Mouse (Mus musculus) lung, embryonic 16.5 days (tissue): Measurements from ENCODE around the gene Atp9a. TPM values are rescaled to one million over a fixed set of nuclear protein-coding genes. Genes with fewer than 3 reads are reported as not detected.

Experiments used
- ATAC-seq: fragments of 200-750 bp; cut with Nextera tagmentation; 2 replicates; pipeline ENCODE4 v1.8.0; 2017; ENCODE audit warnings: low read depth, mild to moderate bottlenecking, moderate library complexity
- H3K27ac ChIP-seq: fragments of 300-500 bp; sonication (generic); 2 replicates; pipeline ENCODE4 v1.5.1; 2014; ENCODE audit warnings: mild to moderate bottlenecking, control low read depth, low read length
- H3K27me3 ChIP-seq: fragments of 300-500 bp; sonication (generic); 2 replicates; pipeline ENCODE4 v1.6.1; 2014; ENCODE audit warnings: low read depth, low read length, mixed read lengths; ENCODE audit not compliant: control insufficient read depth, insufficient read depth
- H3K36me3 ChIP-seq: fragments of 300-500 bp; sonication (generic); 2 replicates; pipeline ENCODE4 v1.6.1; 2014; ENCODE audit warnings: low read length; ENCODE audit not compliant: control insufficient read depth, insufficient read depth
- H3K4me1 ChIP-seq: fragments of 300-500 bp; sonication (generic); replicated peaks from 2 replicates; pipeline ENCODE4 v1.6.1; 2014; ENCODE audit warnings: low read length, mixed read lengths; ENCODE audit not compliant: control insufficient read depth, insufficient read depth
- H3K4me2 ChIP-seq: fragments of 300-500 bp; sonication (generic); 2 replicates; pipeline ENCODE4 v1.6.1; 2014; ENCODE audit warnings: low read depth, low read length, control low read depth
- H3K4me3 ChIP-seq: fragments of 300-500 bp; sonication (generic); 2 replicates; pipeline ENCODE4 v1.5.1; 2014; ENCODE audit warnings: mild to moderate bottlenecking, low read length, control low read depth
- H3K9ac ChIP-seq: fragments of 300-500 bp; sonication (generic); 2 replicates; pipeline ENCODE4 v1.6.1; 2014; ENCODE audit warnings: low read length, control low read depth
- H3K9me3 ChIP-seq: fragments of 300-500 bp; sonication (generic); 2 replicates; pipeline ENCODE4 v1.6.1; 2016; ENCODE audit warnings: low read length; ENCODE audit not compliant: control insufficient read depth
- WGBS: fragments of 180-500 bp; shearing (Covaris S2); extraction: QIAGEN DNeasy Blood & Tissue Kit; methylation state at CpG from one replicate; pipeline ENCODE4 v1.1.7; 2014; 5-methylcytosine and 5-hydroxymethylcytosine counted together
- polyA plus RNA-seq: library from polyadenylated mRNA; unstranded; fragments of >200 nt; fragmentation: Nextera tagmentation; extraction: Ambion mirVana; gene quantifications from 2 replicates; pipeline ENCODE4 v1.2.1, GENCODE M21; 2015

Atp9a gene
- polyA plus RNA-seq, 1 experiment from 2014 or later: 12.2 TPM

DNA sequence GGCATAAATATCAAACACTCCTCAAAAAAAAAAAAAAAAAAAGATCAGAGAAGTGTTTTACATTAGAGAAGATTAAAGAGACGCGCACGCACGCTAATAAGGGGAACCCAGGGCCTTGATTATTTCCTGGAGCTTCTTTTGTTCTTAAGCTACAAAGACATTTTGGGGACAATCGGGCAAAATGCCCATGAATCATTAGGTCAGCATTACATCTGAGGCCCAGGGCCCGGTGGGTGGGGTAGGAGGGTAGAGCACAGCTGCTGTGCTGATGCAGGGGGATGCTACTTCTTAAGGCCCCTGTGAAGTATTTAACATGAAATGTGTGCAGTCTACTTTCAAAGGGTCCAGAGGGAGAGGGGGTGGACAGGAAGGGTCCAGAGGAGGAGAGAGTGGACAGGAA lies 97.4 kb downstream of the Atp9a start:
- ATAC-seq: no peak
- WGBS: 71% methylated on average over 6 of the region's 6 CpGs
- H3K36me3 ChIP-seq: no peaks in the 10 kb centered on the region

GRCm38 (mm10) chr2:168643524-168644177 lies 98.6 kb downstream of the Atp9a start:
- no peaks in the 10 kb centered on the region for H3K4me1 ChIP-seq
- no peaks in the 10 kb centered on the region for H3K27me3 ChIP-seq
- ATAC-seq: no peak
- no peak overlapping the region for H3K4me2 ChIP-seq
- no peaks in the 10 kb centered on the region for H3K9me3 ChIP-seq
- no peak overlapping the region for H3K4me3 ChIP-seq
- WGBS: 84% methylated on average over 20 of the region's 20 CpGs
- no peak overlapping the region for H3K27ac ChIP-seq
- no peaks in the 10 kb centered on the region for H3K36me3 ChIP-seq
- no peak overlapping the region for H3K9ac ChIP-seq

More for the DNA sequence above, 97.4 kb downstream of the Atp9a start:
- Histone ChIP-seq H3K4me3 (no peak overlapping the region), H3K9me3 (no peaks in the 10 kb centered on the region), H3K4me2 (no peak overlapping the region), H3K4me1 (no peaks in the 10 kb centered on the region), H3K27ac (no peak overlapping the region), H3K9ac (no peak overlapping the region), H3K27me3 (no peaks in the 10 kb centered on the region)

DNA sequence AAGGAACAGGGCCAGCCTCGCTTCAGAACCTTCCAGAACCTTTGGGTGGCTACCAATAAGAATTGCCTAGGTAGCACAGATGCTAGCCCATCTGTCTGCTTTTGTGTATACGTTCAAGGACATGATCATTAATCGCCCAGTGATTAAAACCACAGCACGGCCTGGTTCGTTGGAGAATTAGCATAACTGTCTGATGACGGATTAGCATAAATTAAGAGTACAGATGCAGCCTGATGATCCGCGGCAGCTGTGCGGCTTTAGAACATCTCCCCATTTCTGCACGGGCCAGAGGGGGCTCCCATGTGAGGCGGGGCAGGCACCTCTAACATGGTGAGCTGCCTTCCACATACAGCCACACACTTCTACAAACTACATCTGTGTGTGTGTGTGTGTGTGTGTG lies 100.0 kb downstream of the Atp9a start:
- H3K4me3 ChIP-seq: no peak overlapping the region
- H3K27ac ChIP-seq: no peak overlapping the region
- no peak overlapping the region for H3K9ac ChIP-seq
- H3K9me3 ChIP-seq: no peaks in the 10 kb centered on the region
- no peak for ATAC-seq
- H3K36me3 ChIP-seq: no peaks in the 10 kb centered on the region
- H3K4me1 ChIP-seq: no peaks in the 10 kb centered on the region
- no peak overlapping the region for H3K4me2 ChIP-seq
- WGBS: 67% methylated on average over 11 of the region's 11 CpGs
- no peaks in the 10 kb centered on the region for H3K27me3 ChIP-seq

- no peak for ATAC-seq
- Histone ChIP-seq H3K4me2 (no peak overlapping the region), H3K27me3 (no peaks in the 10 kb centered on the region), H3K27ac (no peak overlapping the region), H3K4me3 (no peak overlapping the region), H3K9me3 (no peaks in the 10 kb centered on the region), H3K4me1 (no peaks in the 10 kb centered on the region), H3K36me3 (no peaks in the 10 kb centered on the region), H3K9ac (no peak overlapping the region)
- 92% methylated on average over 9 of the region's 9 CpGs for WGBS
Measured at GRCm38 (mm10) chr2:168640460-168640859, 101.7 kb downstream of the Atp9a start.

GRCm38 (mm10) chr2:168634881-168635280 lies 107.3 kb downstream of the Atp9a start:
- Histone ChIP-seq H3K4me2 (no peak overlapping the region), H3K9ac (no peak overlapping the region), H3K4me3 (no peak overlapping the region), H3K4me1 (no peaks in the 10 kb centered on the region; the same call in 1 of the 2 replicates), H3K27ac (no peak overlapping the region), H3K36me3 (no peaks in the 10 kb centered on the region), H3K9me3 (no peaks in the 10 kb centered on the region), H3K27me3 (no peaks in the 10 kb centered on the region)
- 70% methylated on average over 7 of the region's 7 CpGs for WGBS
- no peak for ATAC-seq

DNA sequence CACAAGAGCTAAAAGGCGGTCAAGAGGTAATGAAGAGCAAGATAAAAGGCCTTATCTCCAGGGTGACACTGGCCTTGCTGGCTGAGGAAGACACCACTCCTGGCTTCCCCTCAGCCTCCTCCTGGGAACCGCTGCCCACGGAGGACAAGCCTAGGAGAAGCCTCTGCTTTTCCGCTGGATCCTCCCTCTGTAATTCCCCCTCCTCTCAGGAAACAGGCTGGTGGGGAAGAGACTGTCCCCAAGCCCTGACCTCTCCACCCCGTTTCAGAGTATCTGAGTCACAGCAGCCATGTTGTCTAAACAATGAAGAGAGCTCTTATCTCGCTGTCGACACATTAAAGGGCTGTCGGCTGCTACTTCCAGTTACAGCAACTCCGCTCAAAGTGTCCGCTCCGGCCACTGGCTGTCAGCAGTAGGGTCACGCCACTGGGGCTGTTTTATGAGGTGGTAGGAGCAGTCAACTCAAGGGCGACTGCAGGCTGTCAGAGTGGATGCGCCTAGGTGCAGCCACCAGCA lies 108.8 kb downstream of the Atp9a start:
- no peak overlapping the region for H3K9ac ChIP-seq
- H3K9me3 ChIP-seq: no peaks in the 10 kb centered on the region
- no peaks in the 10 kb centered on the region for H3K27me3 ChIP-seq
- H3K4me1 ChIP-seq: no peaks in the 10 kb centered on the region; the same call in 1 of the 2 replicates
- 17% methylated on average over 14 of the region's 14 CpGs for WGBS
- no peak overlapping the region for H3K4me3 ChIP-seq
- no peak overlapping the region for H3K4me2 ChIP-seq
- ATAC-seq: peak; percentile 32; the same call in 1 of the 2 replicates
- H3K36me3 ChIP-seq: no peaks in the 10 kb centered on the region
- H3K27ac ChIP-seq: no peak overlapping the region

- Histone ChIP-seq H3K4me2 (no peak overlapping the region), H3K36me3 (no peaks in the 10 kb centered on the region), H3K27ac (no peak overlapping the region), H3K9me3 (no peaks in the 10 kb centered on the region), H3K9ac (no peak overlapping the region), H3K4me3 (no peak overlapping the region), H3K4me1 (no peaks in the 10 kb centered on the region; the same call in 1 of the 2 replicates), H3K27me3 (peaks cover 2% of the 10 kb centered on the region; the same call in 1 of the 2 replicates)
- ATAC-seq: no peak
- 59% methylated on average over 6 of the region's 6 CpGs for WGBS
Measured at GRCm38 (mm10) chr2:168632543-168632942, 109.7 kb downstream of the Atp9a start.

DNA sequence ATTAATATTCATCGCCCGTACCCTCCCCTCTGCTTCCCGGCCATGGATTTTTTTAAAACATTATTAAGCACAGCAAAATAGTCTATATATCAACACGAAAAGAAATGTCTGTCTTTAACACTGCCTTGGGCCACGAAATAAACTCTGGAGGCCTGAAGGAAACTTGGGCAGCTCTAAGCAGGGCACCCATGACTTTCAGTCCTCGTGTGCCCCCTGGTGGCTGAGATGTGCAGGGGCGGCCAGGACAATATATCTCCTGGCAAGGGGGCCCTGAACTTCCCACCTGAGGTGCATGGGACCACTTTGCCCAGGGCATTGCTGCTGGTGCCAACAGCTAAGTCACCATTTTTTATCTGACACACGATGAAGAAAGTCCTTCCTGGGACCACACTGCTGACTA lies 113.4 kb downstream of the Atp9a start:
- Histone ChIP-seq H3K4me1 (no peaks in the 10 kb centered on the region; the same call in 1 of the 2 replicates), H3K4me2 (no peak overlapping the region), H3K9ac (no peak overlapping the region), H3K9me3 (peaks cover 4% of the 10 kb centered on the region; the same call in 1 of the 2 replicates), H3K27ac (no peak overlapping the region), H3K27me3 (peaks cover 2% of the 10 kb centered on the region; the same call in 1 of the 2 replicates), H3K36me3 (0 out of 2 replicates have a peak, but pooled peaks cover 2% of the 10 kb centered on the region), H3K4me3 (no peak overlapping the region)
- peak; percentile 76 for ATAC-seq
- WGBS: 23% methylated on average over 8 of the region's 8 CpGs

DNA sequence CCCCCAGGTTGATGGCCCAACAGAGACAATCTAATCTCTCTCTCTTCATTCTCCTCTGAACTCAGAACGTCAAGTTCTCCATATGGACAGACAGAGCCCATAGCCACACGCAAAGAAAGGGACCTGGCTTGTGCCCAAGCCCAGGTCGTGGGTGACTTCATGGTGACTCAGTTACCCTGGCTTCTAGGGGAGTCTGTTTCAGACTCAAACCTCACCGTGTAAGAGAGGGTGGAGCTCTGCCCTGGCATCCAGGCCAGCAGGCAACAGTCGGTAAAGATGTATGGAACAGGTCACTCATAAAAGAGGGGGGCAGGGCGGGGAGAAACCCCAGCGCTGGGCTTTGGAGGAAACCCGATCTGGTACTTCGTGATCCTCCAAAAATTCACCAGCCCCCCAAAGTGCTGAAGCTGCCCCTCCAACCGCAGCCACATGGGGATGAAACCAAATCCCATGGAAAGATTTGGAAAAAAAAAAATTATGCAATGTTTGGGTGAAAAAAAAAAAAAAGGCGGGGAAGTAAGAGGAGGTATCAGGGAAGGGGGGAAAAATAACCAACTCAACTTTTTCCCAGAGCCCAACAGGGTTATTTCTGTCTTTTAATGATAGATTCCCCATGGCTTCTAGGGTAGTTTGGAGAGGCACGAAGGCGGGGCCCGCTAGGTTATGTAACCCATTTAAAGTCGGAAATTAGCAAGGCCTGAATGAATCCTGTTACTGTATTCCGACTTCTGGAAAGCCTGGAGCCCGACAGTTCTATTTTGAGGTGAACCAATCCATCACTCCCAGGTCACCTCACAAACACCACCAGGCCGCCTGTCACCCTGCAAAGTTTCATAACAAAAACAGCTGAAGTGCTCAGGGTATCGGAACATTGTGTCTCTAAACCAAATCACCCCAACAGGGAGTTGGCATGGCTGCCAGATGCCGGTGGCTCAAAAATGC lies 114.1 kb downstream of the Atp9a start:
- Histone ChIP-seq H3K4me2 (no peak overlapping the region), H3K4me3 (no peak overlapping the region), H3K9me3 (peaks cover 4% of the 10 kb centered on the region; the same call in 1 of the 2 replicates), H3K36me3 (0 out of 2 replicates have a peak, but pooled peaks cover 2% of the 10 kb centered on the region), H3K27me3 (peaks cover 2% of the 10 kb centered on the region; the same call in 1 of the 2 replicates), H3K9ac (no peak overlapping the region), H3K27ac (no peak overlapping the region), H3K4me1 (no peaks in the 10 kb centered on the region; the same call in 1 of the 2 replicates)
- ATAC-seq: no peak
- 53% methylated on average over 20 of the region's 20 CpGs for WGBS
